Mouse (Mus musculus) CH12.LX (cell line): ENCODE results near the gene Grid2.

Experiments
- CTCF ChIP-seq, 2 experiments: IDR thresholded peaks in 1 of 2; conservative IDR thresholded peaks in 1 of 2; 2 replicates each; pipeline ENCODE4 v1.5.1; 2011 to 2012; ENCODE audit warnings: low read depth in 2 of 2, low read length in 2 of 2, improper control_type of control experiment in 1 of 2, inconsistent platforms in 1 of 2, mild to moderate bottlenecking in 1 of 2, moderate library complexity in 1 of 2
- ELF1 ChIP-seq: IDR thresholded peaks from 2 replicates; pipeline ENCODE4 v1.6.1; 2014; ENCODE audit warnings: low read depth, mild to moderate bottlenecking, inconsistent platforms, low read length, improper control_type of control experiment
- ETS1 ChIP-seq: conservative IDR thresholded peaks from 2 replicates; pipeline ENCODE4 v1.6.1; 2012; ENCODE audit warnings: low read depth, mild to moderate bottlenecking, inconsistent platforms, low read length, improper control_type of control experiment, moderate library complexity
- POLR2A ChIP-seq: IDR thresholded peaks from 2 replicates; pipeline ENCODE4 v1.6.1; 2011; ENCODE audit warnings: low read depth, mild to moderate bottlenecking, improper control_type of control experiment, low read length
- TCF12 ChIP-seq: IDR thresholded peaks from 2 replicates; pipeline ENCODE4 v1.6.1; 2014; ENCODE audit warnings: low read depth, mild to moderate bottlenecking, inconsistent platforms, low read length, improper control_type of control experiment
- USF2 ChIP-seq: conservative IDR thresholded peaks from 2 replicates; pipeline ENCODE4 v1.6.1; 2011; ENCODE audit warnings: low read depth, low read length, improper control_type of control experiment

DNA sequence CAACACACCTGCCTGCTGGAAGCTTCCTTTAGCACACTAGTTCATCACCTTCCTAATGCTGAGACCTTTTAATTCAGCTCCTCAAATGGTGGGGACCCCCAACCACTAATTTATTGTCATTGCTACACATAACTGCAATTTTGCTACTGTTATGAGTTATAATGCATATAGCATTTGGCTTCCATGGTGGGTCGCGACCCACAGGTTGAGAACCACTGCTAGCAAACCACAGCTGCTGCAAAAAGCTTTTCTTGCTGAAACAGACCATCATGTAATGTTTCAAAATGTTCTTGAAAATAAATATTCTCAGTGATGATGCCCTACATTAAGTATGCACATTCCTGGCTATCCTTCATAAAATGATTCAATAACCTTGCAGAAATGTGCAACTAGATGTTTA, 1024.3 kb downstream of the Grid2 start:
- TF ChIP-seq ELF1 (no peak), CTCF (conservative IDR thresholded peaks at IDR 0.05 in 1 of 2, IDR thresholded peaks at IDR 0.05 in 1 of 2; ENCODE audit: low read depth in 2 of 2, low read length in 2 of 2) (no peak), USF2 (no peak), ETS1 (no peak), POLR2A (no peak), TCF12 (no peak)
